Mouse (Mus musculus): Measurements from ENCODE around the gene Ms4a14.

DNA sequence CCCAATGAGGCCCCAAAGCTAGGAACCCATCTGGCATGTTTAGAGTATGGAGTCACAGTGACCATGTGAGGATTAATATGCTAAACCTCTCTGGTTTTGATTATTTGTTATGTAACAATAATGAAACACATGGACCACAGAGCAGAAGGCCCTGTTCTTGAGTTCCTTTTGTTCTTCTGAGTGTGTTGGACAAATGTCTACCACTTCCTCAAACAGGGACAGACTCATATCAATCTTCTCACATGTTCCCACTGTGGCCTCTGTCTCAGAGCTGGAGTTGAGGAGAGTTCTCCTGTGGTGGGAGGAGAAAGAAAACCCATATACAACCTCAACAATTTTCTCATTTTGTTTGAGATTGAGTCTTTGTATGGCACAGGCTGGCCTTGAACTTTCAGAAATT lies 28.9 kb upstream of the Ms4a14 start:
- TF ChIP-seq POLR2A (IDR thresholded peaks at IDR 0.05; ENCODE audit: borderline replicate concordance, low read depth, low read length) (no peak), CTCF (IDR thresholded peaks at IDR 0.05; ENCODE audit: low read depth, low read length) (no peak)

Data from bone marrow macrophage, adult 2 months (primary cell).